Mouse (Mus musculus): ENCODE measurements around the gene Olfr786. TPM values are rescaled to one million over a fixed set of nuclear protein-coding genes. Genes with fewer than 3 reads are reported as not detected.

Gene Olfr786
- polyA plus RNA-seq (2012; rRNA removed): 0.15 TPM in 1 of 2 replicates, not detected in the other

GRCm38 (mm10) chr10:129427006-129427405 lies at the start of gene Olfr786:
Olfr786 (plus strand) TSS chr10:129427306.
- DNase-seq (ENCODE audit: extremely low spot score in 1 of 2, low spot score in 1 of 2): no peak

GRCm38 (mm10) chr10:129383783-129384182 lies 43.3 kb upstream of the Olfr786 start, which contains the start of gene Olfr784:
Olfr784 (plus strand) TSS chr10:129384083.
- DNase-seq (ENCODE audit: extremely low spot score in 1 of 2, low spot score in 1 of 2): no peak

- no peak for DNase-seq (ENCODE audit: extremely low spot score in 1 of 2, low spot score in 1 of 2)
Observed at GRCm38 (mm10) chr10:129400892-129401291, 26.2 kb upstream of the Olfr786 start.

- no peak for DNase-seq (ENCODE audit: extremely low spot score in 1 of 2, low spot score in 1 of 2)
Observed at GRCm38 (mm10) chr10:129405126-129405525, 22.0 kb upstream of the Olfr786 start, which contains the start of gene Olfr785. Olfr785 (plus strand) TSS chr10:129405426.

GRCm38 (mm10) chr10:129461562-129461961 lies 34.5 kb downstream of the Olfr786 start, which contains the start of gene Olfr787:
Olfr787 (plus strand) TSS chr10:129461862.
- DNase-seq (ENCODE audit: extremely low spot score in 1 of 2, low spot score in 1 of 2): no peak

- no peak for DNase-seq (ENCODE audit: extremely low spot score in 1 of 2, low spot score in 1 of 2)
Observed at GRCm38 (mm10) chr10:129470698-129471097, 43.6 kb downstream of the Olfr786 start, which contains the start of gene Olfr788. Olfr788 (plus strand) TSS chr10:129470998.

- no peak for DNase-seq (ENCODE audit: extremely low spot score in 1 of 2, low spot score in 1 of 2)
Observed at GRCm38 (mm10) chr10:129473256-129473655, 46.1 kb downstream of the Olfr786 start.

- DNase-seq (ENCODE audit: extremely low spot score in 1 of 2, low spot score in 1 of 2): no peak
Observed at GRCm38 (mm10) chr10:129473723-129474122, 46.6 kb downstream of the Olfr786 start.

- no peak for DNase-seq (ENCODE audit: extremely low spot score in 1 of 2, low spot score in 1 of 2)
Observed at GRCm38 (mm10) chr10:129484452-129484851, 57.3 kb downstream of the Olfr786 start, which contains the start of gene Olfr789. Olfr789 (plus strand) TSS chr10:129484752.

Other genes with a start within 250 kb of the Olfr786 start
- not detected in 2 replicates for gene Olfr772, start 249.4 kb upstream of the Olfr786 start, polyA plus RNA-seq (2012; rRNA removed)
- not detected in 2 replicates for gene Olfr773, start 239.9 kb upstream of the Olfr786 start, polyA plus RNA-seq (2012; rRNA removed)
- not detected in 2 replicates for gene Olfr774, start 191.1 kb upstream of the Olfr786 start, polyA plus RNA-seq (2012; rRNA removed)
- 0.04 TPM in 1 of 2 replicates, not detected in the other for gene Olfr775, start 178.9 kb upstream of the Olfr786 start, polyA plus RNA-seq (2012; rRNA removed)
- not detected in 2 replicates for gene Olfr776, start 168.2 kb upstream of the Olfr786 start, polyA plus RNA-seq (2012; rRNA removed)
- not detected in 2 replicates for gene Olfr777, start 155.8 kb upstream of the Olfr786 start, polyA plus RNA-seq (2012; rRNA removed)
- not detected in 2 replicates for gene Olfr780, start 109.2 kb upstream of the Olfr786 start, polyA plus RNA-seq (2012; rRNA removed)
- gene Olfr781, start 98.5 kb upstream of the Olfr786 start, polyA plus RNA-seq (2012; rRNA removed): not detected in 2 replicates
- not detected in 2 replicates for gene Olfr782, start 78.5 kb upstream of the Olfr786 start, polyA plus RNA-seq (2012; rRNA removed)
- gene Olfr784, start 43.2 kb upstream of the Olfr786 start, polyA plus RNA-seq (2012; rRNA removed): 0.08 and 0.17 TPM in 2 replicates
- gene Olfr785, start 21.9 kb upstream of the Olfr786 start, polyA plus RNA-seq (2012; rRNA removed): not detected in 2 replicates
- gene Olfr787, start 34.6 kb downstream of the Olfr786 start, polyA plus RNA-seq (2012; rRNA removed): not detected in 2 replicates
- gene Olfr788, start 43.7 kb downstream of the Olfr786 start, polyA plus RNA-seq (2012; rRNA removed): 0.11 TPM in 1 of 2 replicates, not detected in the other
- gene Olfr789, start 57.4 kb downstream of the Olfr786 start, polyA plus RNA-seq (2012; rRNA removed): not detected in 2 replicates
- gene Olfr790, start 71.2 kb downstream of the Olfr786 start, polyA plus RNA-seq (2012; rRNA removed): not detected in 2 replicates
- gene Olfr791, start 94.5 kb downstream of the Olfr786 start, polyA plus RNA-seq (2012; rRNA removed): not detected in 2 replicates
- gene Olfr792, start 111.9 kb downstream of the Olfr786 start, polyA plus RNA-seq (2012; rRNA removed): 0.04 TPM in 1 of 2 replicates, not detected in the other
- gene Olfr794, start 140.3 kb downstream of the Olfr786 start, polyA plus RNA-seq (2012; rRNA removed): not detected in 2 replicates
- not detected in 2 replicates for gene Olfr796, start 185.3 kb downstream of the Olfr786 start, polyA plus RNA-seq (2012; rRNA removed)
- not detected in 2 replicates for gene Olfr798, start 200.6 kb downstream of the Olfr786 start, polyA plus RNA-seq (2012; rRNA removed)
- gene Olfr799, start 210.2 kb downstream of the Olfr786 start, polyA plus RNA-seq (2012; rRNA removed): not detected in 2 replicates
- gene Olfr800, start 230.4 kb downstream of the Olfr786 start, polyA plus RNA-seq (2012; rRNA removed): not detected in 2 replicates
- gene Olfr801, start 246.6 kb downstream of the Olfr786 start, polyA plus RNA-seq (2012; rRNA removed): 0.04 TPM in 1 of 2 replicates, not detected in the other

All from frontal cortex, adult 2 months (tissue).